Mouse (Mus musculus) heart, embryonic 14.5 days (tissue): ENCODE data around the gene Eif4g3. TPM values are rescaled to one million over a fixed set of nuclear protein-coding genes. Genes with fewer than 3 reads are reported as not detected.

Experiments used
- ATAC-seq: fragments of 200-750 bp; cut with Nextera tagmentation; 2 replicates; pipeline ENCODE4 v1.8.0; 2017; ENCODE audit warnings: low read depth, moderate TSS enrichment; ENCODE audit not compliant: insufficient number of reproducible peaks, insufficient read depth, low FRiP score
- H3K27ac ChIP-seq, 2 experiments: fragments of 200-500 bp in 1 of 2; fragments of 300-500 bp in 1 of 2; sonication (generic) in 1 of 2; replicated peaks in 1 of 2; 2 replicates each; pipeline ENCODE4 v1.5.1; 2012 to 2014; ENCODE audit warnings: low read depth in 2 of 2, low read length in 2 of 2, control low read depth in 1 of 2, mild to moderate bottlenecking in 1 of 2, mixed read lengths in 1 of 2; ENCODE audit not compliant: control insufficient read depth in 1 of 2, insufficient read depth in 1 of 2
- H3K27me3 ChIP-seq: fragments of 300-500 bp; sonication (generic); 2 replicates; pipeline ENCODE4 v1.6.1; 2014; ENCODE audit warnings: mild to moderate bottlenecking, low read length, control low read depth; ENCODE audit not compliant: control insufficient read depth, insufficient read depth
- H3K36me3 ChIP-seq: fragments of 300-500 bp; sonication (generic); 2 replicates; pipeline ENCODE4 v1.6.1; 2014; ENCODE audit warnings: mild to moderate bottlenecking, control low read depth, low read length, mixed read lengths; ENCODE audit not compliant: control insufficient read depth, insufficient read depth
- H3K4me1 ChIP-seq, 2 experiments: fragments of 200-500 bp in 1 of 2; fragments of 300-500 bp in 1 of 2; sonication (generic) in 1 of 2; 2 replicates each; pipeline ENCODE4 v1.6.1; 2012 to 2014; ENCODE audit warnings: low read length in 2 of 2, control low read depth in 1 of 2, mixed read lengths in 1 of 2; ENCODE audit not compliant: control insufficient read depth in 2 of 2, insufficient read depth in 2 of 2
- H3K4me2 ChIP-seq: fragments of 300-500 bp; sonication (generic); 2 replicates; pipeline ENCODE4 v1.6.1; 2014; ENCODE audit warnings: mild to moderate bottlenecking, low read length
- H3K4me3 ChIP-seq, 2 experiments: fragments of 200-500 bp in 1 of 2; fragments of 300-500 bp in 1 of 2; sonication (generic) in 1 of 2; 2 replicates each; pipeline ENCODE4 v1.5.1; 2012 to 2014; ENCODE audit warnings: low read length in 2 of 2, mild to moderate bottlenecking in 2 of 2, control low read depth in 1 of 2, low read depth in 1 of 2, moderate library complexity in 1 of 2; ENCODE audit not compliant: control insufficient read depth in 1 of 2, insufficient read depth in 1 of 2
- H3K9ac ChIP-seq: fragments of 300-500 bp; sonication (generic); 2 replicates; pipeline ENCODE4 v1.6.1; 2014; ENCODE audit warnings: mild to moderate bottlenecking, low read length
- H3K9me3 ChIP-seq: fragments of 300-500 bp; sonication (generic); 2 replicates; pipeline ENCODE4 v1.6.1; 2016; ENCODE audit warnings: low read length, control low read depth; ENCODE audit not compliant: control insufficient read depth
- WGBS: fragments of 180-500 bp; shearing (Covaris S2); extraction: QIAGEN DNeasy Blood & Tissue Kit; methylation state at CpG from one replicate; pipeline ENCODE4 v1.1.7; 2014; 5-methylcytosine and 5-hydroxymethylcytosine counted together
- polyA plus RNA-seq: library from polyadenylated mRNA; unstranded; fragments of >200 nt; fragmentation: Nextera tagmentation; extraction: Ambion mirVana; gene quantifications from 2 replicates; pipeline ENCODE4 v1.2.1, GENCODE M21; 2014

Gene Eif4g3
- polyA plus RNA-seq, 1 experiment from 2014 or later, result 24.9 TPM

- no peaks in the 10 kb centered on the region for H3K27me3 ChIP-seq
- WGBS, result 77% methylated on average over 5 of the region's 5 CpGs
- H3K36me3 ChIP-seq, result peaks cover 62% of the 10 kb centered on the region
- peaks cover 3 to 34% of the 10 kb centered on the region in 2 experiments; a peak in 3 of 4 replicates for H3K4me1 ChIP-seq
- H3K27ac ChIP-seq, result no peak overlapping the region
- no peaks in the 10 kb centered on the region for H3K9me3 ChIP-seq
- ATAC-seq, result no peak
- no peak overlapping the region for H3K4me2 ChIP-seq
- no peak overlapping the region for H3K4me3 ChIP-seq
- H3K9ac ChIP-seq, result no peak overlapping the region
Measured at GRCm38 (mm10) chr4:138222396-138222795, 229.6 kb downstream of the Eif4g3 start.

DNA sequence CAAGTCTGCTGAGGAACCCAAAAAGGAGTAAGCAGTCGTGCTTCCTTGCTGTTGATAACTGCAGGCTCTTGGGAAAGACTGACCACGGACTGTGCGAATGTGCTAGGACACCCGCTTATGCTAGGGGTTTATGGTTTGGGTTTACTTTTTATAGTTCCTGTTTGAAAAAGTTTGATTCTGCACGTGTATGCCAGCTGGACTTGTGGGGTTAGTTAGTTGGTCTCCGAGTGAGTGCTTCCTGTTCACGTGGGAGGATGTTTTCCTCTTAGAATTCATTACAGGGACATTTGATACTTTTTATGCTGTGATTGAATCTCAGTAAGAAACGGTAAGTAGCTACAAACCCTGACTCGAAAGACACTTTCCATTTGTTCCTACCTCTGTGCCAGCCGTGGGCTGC, 230.8 kb downstream of the Eif4g3 start:
- Histone ChIP-seq H3K9ac (no peak overlapping the region), H3K27me3 (no peaks in the 10 kb centered on the region), H3K9me3 (no peaks in the 10 kb centered on the region), H3K36me3 (peaks cover 73% of the 10 kb centered on the region), H3K4me2 (no peak overlapping the region), H3K27ac (no peak overlapping the region), H3K4me1 (peaks cover 0 to 25% of the 10 kb centered on the region in 2 experiments; a peak in 3 of 4 replicates), H3K4me3 (no peak overlapping the region)
- WGBS, result 81% methylated on average over 10 of the region's 10 CpGs
- no peak for ATAC-seq

- H3K9me3 ChIP-seq, result no peaks in the 10 kb centered on the region
- H3K36me3 ChIP-seq, result peaks cover 60% of the 10 kb centered on the region
- peaks cover 14 to 25% of the 10 kb centered on the region in 2 experiments for H3K4me1 ChIP-seq
- ATAC-seq, result no peak
- WGBS, result 59% methylated on average over 27 of the region's 27 CpGs
- H3K4me2 ChIP-seq, result no peak overlapping the region
- H3K9ac ChIP-seq, result no peak overlapping the region
- H3K27ac ChIP-seq, result no peak overlapping the region
- no peak overlapping the region for H3K4me3 ChIP-seq
- peaks cover 27% of the 10 kb centered on the region for H3K27me3 ChIP-seq
Measured at GRCm38 (mm10) chr4:138246756-138247665, 254.2 kb downstream of the Eif4g3 start.

GRCm38 (mm10) chr4:138250088-138250960, 257.5 kb downstream of the Eif4g3 start, which contains the start of the genes Sh2d5 and Kif17:
Gene Sh2d5 (plus strand): TSS chr4:138250403.
Gene Kif17 (plus strand): TSS chr4:138250435.
- Histone ChIP-seq H3K36me3 (peaks cover 27% of the 10 kb centered on the region), H3K4me1 (peaks cover 17 to 30% of the 10 kb centered on the region in 2 experiments), H3K9ac (peak within 1 kb of the TSS; percentile 64), H3K27ac (no peak within 1 kb of the TSS), H3K4me3 (peak within 1 kb of the TSS; percentile 53 to 58), H3K27me3 (peaks cover 40% of the 10 kb centered on the region), H3K9me3 (no peaks in the 10 kb centered on the region), H3K4me2 (peak within 1 kb of the TSS; percentile 100)
- ATAC-seq, result peak; percentile 68
- WGBS, result under 1% methylated on average over 69 of the region's 74 CpGs

DNA sequence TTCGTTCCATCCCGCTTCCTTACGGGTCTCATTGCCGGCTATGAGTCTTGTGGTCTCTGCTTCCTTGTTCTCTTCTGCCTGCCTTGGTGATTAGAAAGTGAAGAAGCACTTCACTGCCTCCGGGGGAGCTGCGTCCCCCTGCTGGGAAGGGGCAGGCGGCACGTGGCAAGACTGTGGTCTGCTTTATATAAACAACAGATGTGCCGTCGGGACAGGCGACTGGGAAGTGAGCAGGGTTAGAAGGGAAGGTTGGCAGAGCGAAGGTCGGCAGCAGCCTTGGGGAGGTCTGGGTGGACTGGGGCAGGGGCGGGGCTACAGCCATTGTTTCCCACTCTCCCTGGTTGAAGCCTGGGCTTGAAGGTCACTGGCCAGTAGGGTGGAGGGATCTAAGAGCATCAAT, 259.0 kb downstream of the Eif4g3 start:
- Histone ChIP-seq H3K27me3 (peaks cover 40% of the 10 kb centered on the region), H3K4me3 (peak overlapping the region; percentile 31 to 58), H3K27ac (no peak overlapping the region), H3K4me1 (peaks cover 17 to 30% of the 10 kb centered on the region in 2 experiments), H3K9ac (peak overlapping the region; percentile 28), H3K36me3 (peaks cover 12% of the 10 kb centered on the region), H3K9me3 (no peaks in the 10 kb centered on the region), H3K4me2 (peak overlapping the region; percentile 63)
- no peak for ATAC-seq
- WGBS, result under 1% methylated on average over 14 of the region's 14 CpGs

- H3K4me3 ChIP-seq, result peak overlapping the region; percentile 31 to 58; a peak in 2 of 4 replicates
- H3K4me1 ChIP-seq, result peaks cover 17 to 30% of the 10 kb centered on the region in 2 experiments
- H3K9ac ChIP-seq, result peak overlapping the region; percentile 28; the same call in 1 of the 2 replicates
- peak overlapping the region; percentile 63 for H3K4me2 ChIP-seq
- H3K27ac ChIP-seq, result no peak overlapping the region
- peaks cover 40% of the 10 kb centered on the region for H3K27me3 ChIP-seq
- no peak for ATAC-seq
- 18% methylated on average over 5 of the region's 5 CpGs for WGBS
- peaks cover 8% of the 10 kb centered on the region for H3K36me3 ChIP-seq
- H3K9me3 ChIP-seq, result no peaks in the 10 kb centered on the region
Measured at GRCm38 (mm10) chr4:138252231-138252630, 259.4 kb downstream of the Eif4g3 start.

DNA sequence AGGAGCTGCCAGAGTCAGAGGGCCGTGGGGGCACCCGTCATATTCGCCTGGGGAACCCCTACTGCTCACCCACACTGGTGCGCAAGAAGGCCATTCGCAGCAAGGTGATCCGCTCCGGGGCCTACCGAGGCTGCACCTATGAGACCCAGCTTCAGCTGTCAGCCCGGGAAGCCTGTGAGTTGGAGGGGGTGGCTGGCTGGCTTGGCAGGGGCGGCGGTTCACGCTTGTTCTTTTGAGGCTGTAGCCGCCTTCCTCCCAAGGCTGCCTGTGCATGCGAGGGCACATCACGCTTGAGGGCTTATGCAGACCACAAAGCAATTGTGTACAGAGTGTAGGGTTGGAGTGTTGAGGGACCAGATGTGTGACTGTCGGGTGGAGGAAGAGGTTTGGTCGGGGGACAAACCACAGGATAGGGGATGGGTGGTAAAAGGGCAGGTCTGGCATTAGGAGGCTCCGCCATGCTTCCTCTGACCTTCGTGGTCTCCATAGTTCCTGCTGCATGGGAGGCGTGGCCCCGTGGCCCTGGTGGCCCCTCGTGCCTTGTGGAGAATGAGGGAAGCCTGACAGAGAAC, 264.4 kb downstream of the Eif4g3 start:
- no peak overlapping the region for H3K27ac ChIP-seq
- ATAC-seq, result no peak
- WGBS, result 75% methylated on average over 22 of the region's 22 CpGs
- peaks cover 11% of the 10 kb centered on the region for H3K27me3 ChIP-seq
- H3K4me3 ChIP-seq, result no peak overlapping the region
- H3K36me3 ChIP-seq, result no peaks in the 10 kb centered on the region
- no peaks in the 10 kb centered on the region for H3K9me3 ChIP-seq
- peaks cover 1 to 3% of the 10 kb centered on the region in 2 experiments for H3K4me1 ChIP-seq
- H3K9ac ChIP-seq, result no peak overlapping the region
- H3K4me2 ChIP-seq, result no peak overlapping the region
